ENCODE assay signal across 24 mouse cellular contexts in the genomic region with DNA sequence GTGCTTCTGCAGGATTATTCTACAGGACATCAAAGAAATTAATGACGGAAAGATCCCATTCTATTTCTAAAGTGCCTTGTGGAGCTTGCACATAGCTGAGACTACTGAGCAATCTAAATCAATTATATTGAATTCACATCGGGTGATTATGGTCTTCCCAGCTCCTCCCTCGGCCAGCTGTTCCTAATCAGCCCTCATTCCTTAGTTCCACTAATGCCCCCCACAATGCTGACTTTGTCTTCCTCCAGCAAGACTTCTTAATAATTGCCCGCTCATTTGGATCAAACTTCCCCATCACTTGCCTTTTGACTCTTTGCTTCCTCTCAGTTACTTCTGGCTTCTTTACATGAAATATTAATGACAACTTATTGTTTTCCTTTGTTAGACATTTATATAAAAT.
DNase-seq lines count a peak whose midpoint lies in the region; ATAC-seq lines count a peak whose summit lies in the region.
"Had no signal": no experiment of that assay in that cellular context is flagged by ENCODE, and none has a peak within 500 bp of the region (broad histone marks: within the 10 kb centered on the region; RNA-seq: fewer than 3 reads in every experiment).

No protein-coding gene starts in this region.

- no peaks in the 10 kb centered on the region for H3K4me1 ChIP-seq in embryonic facial prominence, embryonic 14.5 days (ENCODE audit: control insufficient read depth, insufficient read depth, low read length)
- H3K4me1 ChIP-seq: embryonic facial prominence, embryonic 13.5 days; heart, embryonic 15.5 days had no signal

- no peaks in the 10 kb centered on the region for H3K36me3 ChIP-seq in embryonic facial prominence, embryonic 14.5 days (ENCODE audit: control insufficient read depth, insufficient read depth, low read length)
- H3K36me3 ChIP-seq: embryonic facial prominence, embryonic 13.5 days; G1E; heart, embryonic 15.5 days; hindbrain, embryonic 10.5 days had no signal

- H3K27me3 ChIP-seq in embryonic facial prominence, embryonic 14.5 days (replicated peaks; ENCODE audit: control insufficient read depth, insufficient read depth, low read length), result no peaks in the 10 kb centered on the region
- H3K27me3 ChIP-seq: embryonic facial prominence, embryonic 13.5 days; forebrain, embryonic 13.5 days; heart, embryonic 15.5 days had no signal

- H3K4me3 ChIP-seq in embryonic facial prominence, embryonic 14.5 days (ENCODE audit: low read depth, low read length), result no peak overlapping the region
- H3K4me3 ChIP-seq: embryonic facial prominence, embryonic 13.5 days; forebrain, embryonic 13.5 days; heart, adult 2 months; heart, embryonic 15.5 days; hindbrain, embryonic 10.5 days had no signal

- peak; percentile 40 for DNase-seq in embryo, embryonic 10 days (ENCODE audit: low spot score)
- no peak for DNase-seq in embryo, embryonic 9.5 days (ENCODE audit: extremely low spot score)
- peak; percentile 40 for DNase-seq in embryo, embryonic 10.5 days (ENCODE audit: low spot score)
- peak; percentile 34 for DNase-seq in embryonic facial prominence, embryonic 14.5 days (ENCODE audit: low spot score)
- peak; percentile 69 for DNase-seq in retina, embryonic 14.5 days (ENCODE audit: low spot score)
- no peak for DNase-seq in layer of hippocampus, postnatal 14 days (ENCODE audit: low spot score in 2 of 2)
- no peak for DNase-seq in thymus, postnatal 25 days
- DNase-seq in right cerebral cortex, postnatal 14 days, result no peak
- DNase-seq: adrenal gland, postnatal 14 days; B cell, adult 2 months; cerebellum, adult 8-10 months; cerebellum, postnatal 14 days; gastrocnemius, postnatal 14 days; heart, adult 2 months had no signal

- H3K9ac ChIP-seq in embryonic facial prominence, embryonic 14.5 days (ENCODE audit: low read depth, low read length), result no peak overlapping the region
- H3K9ac ChIP-seq: embryonic facial prominence, embryonic 13.5 days; forebrain, embryonic 13.5 days; heart, embryonic 15.5 days had no signal

- H3K27ac ChIP-seq in embryonic facial prominence, embryonic 14.5 days (replicated peaks; ENCODE audit: low read depth, low read length), result no peak overlapping the region
- H3K27ac ChIP-seq: embryonic facial prominence, embryonic 13.5 days; forebrain, embryonic 13.5 days; heart, adult 2 months; heart, embryonic 15.5 days; hindbrain, embryonic 10.5 days had no signal

- no peak overlapping the region for H3K4me2 ChIP-seq in embryonic facial prominence, embryonic 14.5 days (ENCODE audit: low read depth, low read length)
- H3K4me2 ChIP-seq: embryonic facial prominence, embryonic 13.5 days; forebrain, embryonic 13.5 days; heart, embryonic 11.5 days; heart, embryonic 15.5 days had no signal

- no peak for ATAC-seq in embryonic facial prominence, embryonic 14.5 days (ENCODE audit: low read depth)
- ATAC-seq: CD4-positive, CD25-positive, alpha-beta regulatory T cell, adult 4 months; forebrain, embryonic 13.5 days; hindbrain, embryonic 16.5 days; inflammation-experienced regulatory T-cells, adult 6 months; intestine, postnatal 0 days had no signal

- H3K9me3 ChIP-seq in embryonic facial prominence, embryonic 14.5 days (ENCODE audit: control insufficient read depth, low read length), result no peaks in the 10 kb centered on the region
- H3K9me3 ChIP-seq: embryonic facial prominence, embryonic 13.5 days; forebrain, embryonic 13.5 days; G1E; heart, embryonic 15.5 days; hindbrain, embryonic 10.5 days had no signal

- WGBS in embryonic facial prominence, embryonic 14.5 days, result 26% methylated on average over 4 of the region's 4 CpGs

Comparison
In these comparisons a context has a peak if more than half of its experiments do, and no peak if none do; other contexts are left out.
1. DNase-seq: peak in embryo, embryonic 10 days (single experiment), embryo, embryonic 10.5 days (single experiment), embryonic facial prominence, embryonic 14.5 days (single experiment) and retina, embryonic 14.5 days (single experiment); none in embryo, embryonic 9.5 days (single experiment), layer of hippocampus, postnatal 14 days (0 of 2), thymus, postnatal 25 days (single experiment) and right cerebral cortex, postnatal 14 days (single experiment).